Mouse (Mus musculus): ENCODE results near the gene Mknk2. TPM values are rescaled to one million over a fixed set of nuclear protein-coding genes. Genes with fewer than 3 reads are reported as not detected.

The Mknk2 gene
- polyA plus RNA-seq, 1 experiment = 119 TPM

- Histone ChIP-seq H3K36me3 (ENCODE audit: control insufficient read depth, insufficient read depth) (peaks cover 10% of the 10 kb centered on the region), H3K4me3 (no peak overlapping the region), H3K4me2 (ENCODE audit: low read depth) (no peak overlapping the region), H3K79me2 (ENCODE audit: control insufficient read depth, insufficient read depth) (no peaks in the 10 kb centered on the region), H3K27me3 (ENCODE audit: control insufficient read depth, insufficient read depth, insufficient read length) (no peaks in the 10 kb centered on the region), H3ac (ENCODE audit: control insufficient read depth, insufficient read length) (no peak overlapping the region)
- no peak for TF ChIP-seq MAX (IDR thresholded peaks at IDR 0.05; ENCODE audit: low read depth)
- no peak for TF ChIP-seq POLR2A (IDR thresholded peaks at IDR 0.05; ENCODE audit: insufficient read length, low read depth)
These were observed 7.1 kb upstream of the Mknk2 start for GRCm38 (mm10) chr10:80684984-80685383.

GRCm38 (mm10) chr10:80684214-80684613 lies 6.3 kb upstream of the Mknk2 start:
- no peak overlapping the region for H3K4me3 ChIP-seq
- H3K36me3 ChIP-seq (ENCODE audit: control insufficient read depth, insufficient read depth) = peaks cover 10% of the 10 kb centered on the region
- H3K27me3 ChIP-seq (ENCODE audit: control insufficient read depth, insufficient read depth, insufficient read length) = no peaks in the 10 kb centered on the region
- H3K79me2 ChIP-seq (ENCODE audit: control insufficient read depth, insufficient read depth) = no peaks in the 10 kb centered on the region
- no peak overlapping the region for H3ac ChIP-seq (ENCODE audit: control insufficient read depth, insufficient read length)
- no peak overlapping the region for H3K4me2 ChIP-seq (ENCODE audit: low read depth)
- TF ChIP-seq TCF12 (IDR thresholded peaks at IDR 0.05; ENCODE audit: insufficient read depth, poor library complexity, severe bottlenecking) (no peak), USF1 (IDR thresholded peaks at IDR 0.05; ENCODE audit: low read depth) (no peak), POLR2A (IDR thresholded peaks at IDR 0.05; ENCODE audit: insufficient read length, low read depth) (no peak), E2F4 (IDR thresholded peaks at IDR 0.05; ENCODE audit: insufficient read depth) (no peak), SRF (IDR thresholded peaks at IDR 0.05; ENCODE audit: control insufficient read depth, insufficient read length, low read depth) (no peak), MAX (IDR thresholded peaks at IDR 0.05; ENCODE audit: low read depth) (no peak), MYOD1 (IDR thresholded peaks at IDR 0.05; ENCODE audit: control insufficient read depth in 1 of 3, insufficient read length in 2 of 3, low read depth in 2 of 3) (no peak), POLR2AphosphoS2 (IDR thresholded peaks at IDR 0.05; ENCODE audit: insufficient read length, low read depth) (no peak), CEBPB (IDR thresholded peaks at IDR 0.05; ENCODE audit: insufficient read depth, poor library complexity, severe bottlenecking) (no peak), MYOG (IDR thresholded peaks at IDR 0.05; ENCODE audit: control insufficient read depth in 1 of 3, insufficient read depth in 1 of 3, insufficient read length in 2 of 3, low read depth in 2 of 3) (no peak), TCF3 (IDR thresholded peaks at IDR 0.05; ENCODE audit: insufficient read length, low read depth) (no peak), REST (IDR thresholded peaks at IDR 0.05; ENCODE audit: insufficient read depth, insufficient read length) (no peak)

DNA sequence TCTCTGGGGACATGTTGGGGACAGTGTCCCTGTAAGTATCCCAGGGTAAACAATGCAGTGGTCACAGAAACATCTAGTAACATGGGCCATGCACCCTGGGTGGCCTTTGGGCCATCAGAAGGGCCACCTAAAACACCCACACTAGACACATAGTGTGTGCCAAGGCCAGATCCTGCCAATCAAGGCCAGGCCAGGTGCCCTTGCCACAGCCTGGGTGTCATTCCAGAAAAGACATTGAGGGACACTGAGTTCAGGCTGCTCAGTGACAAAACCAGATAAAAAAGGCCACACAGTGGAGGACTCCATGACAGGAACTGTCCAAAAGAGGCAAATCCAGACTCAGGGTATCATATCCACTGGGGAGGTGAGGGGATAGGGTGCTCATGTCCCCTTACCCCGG lies 5.7 kb upstream of the Mknk2 start:
- no peak overlapping the region for H3K4me3 ChIP-seq
- H3K79me2 ChIP-seq (ENCODE audit: control insufficient read depth, insufficient read depth) = no peaks in the 10 kb centered on the region
- no peak overlapping the region for H3K4me2 ChIP-seq (ENCODE audit: low read depth)
- no peak overlapping the region for H3ac ChIP-seq (ENCODE audit: control insufficient read depth, insufficient read length)
- H3K27me3 ChIP-seq (ENCODE audit: control insufficient read depth, insufficient read depth, insufficient read length) = no peaks in the 10 kb centered on the region
- TF ChIP-seq MYOD1 (IDR thresholded peaks at IDR 0.05; ENCODE audit: control insufficient read depth in 1 of 3, insufficient read length in 2 of 3, low read depth in 2 of 3) (no peak), REST (IDR thresholded peaks at IDR 0.05; ENCODE audit: insufficient read depth, insufficient read length) (no peak), E2F4 (IDR thresholded peaks at IDR 0.05; ENCODE audit: insufficient read depth) (no peak), POLR2A (IDR thresholded peaks at IDR 0.05; ENCODE audit: insufficient read length, low read depth) (no peak), MAX (IDR thresholded peaks at IDR 0.05; ENCODE audit: low read depth) (no peak), TCF12 (IDR thresholded peaks at IDR 0.05; ENCODE audit: insufficient read depth, poor library complexity, severe bottlenecking) (no peak), TCF3 (IDR thresholded peaks at IDR 0.05; ENCODE audit: insufficient read length, low read depth) (no peak), USF1 (IDR thresholded peaks at IDR 0.05; ENCODE audit: low read depth) (no peak), POLR2AphosphoS2 (IDR thresholded peaks at IDR 0.05; ENCODE audit: insufficient read length, low read depth) (no peak), CEBPB (IDR thresholded peaks at IDR 0.05; ENCODE audit: insufficient read depth, poor library complexity, severe bottlenecking) (no peak), SRF (IDR thresholded peaks at IDR 0.05; ENCODE audit: control insufficient read depth, insufficient read length, low read depth) (no peak), MYOG (IDR thresholded peaks at IDR 0.05; ENCODE audit: control insufficient read depth in 1 of 3, insufficient read depth in 1 of 3, insufficient read length in 2 of 3, low read depth in 2 of 3) (no peak)
- H3K36me3 ChIP-seq (ENCODE audit: control insufficient read depth, insufficient read depth) = peaks cover 10% of the 10 kb centered on the region

DNA sequence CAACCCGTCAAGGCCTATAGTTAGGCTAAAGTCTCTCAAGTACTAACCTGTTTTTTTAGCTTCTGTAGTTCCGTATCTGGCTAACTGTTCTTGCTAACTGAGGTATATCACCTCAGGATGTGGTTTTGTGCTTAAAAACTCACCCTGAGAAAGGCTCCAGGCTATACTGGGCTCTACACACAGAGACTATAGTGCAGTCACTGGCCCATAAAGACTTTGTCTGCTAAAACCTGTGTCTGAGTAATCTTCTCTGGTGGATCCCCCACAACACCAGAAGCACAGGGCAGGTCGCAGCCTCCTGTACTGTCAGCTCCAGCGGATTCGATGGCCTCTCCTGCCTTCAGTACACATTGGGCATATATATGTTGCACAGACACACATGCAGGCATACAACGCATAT lies 4.1 kb upstream of the Mknk2 start:
- no peak overlapping the region for H3ac ChIP-seq (ENCODE audit: control insufficient read depth, insufficient read length)
- H3K36me3 ChIP-seq (ENCODE audit: control insufficient read depth, insufficient read depth) = peaks cover 10% of the 10 kb centered on the region
- H3K79me2 ChIP-seq (ENCODE audit: control insufficient read depth, insufficient read depth) = no peaks in the 10 kb centered on the region
- no peaks in the 10 kb centered on the region for H3K27me3 ChIP-seq (ENCODE audit: control insufficient read depth, insufficient read depth, insufficient read length)
- TF ChIP-seq MAX (IDR thresholded peaks at IDR 0.05; ENCODE audit: low read depth) (no peak), CEBPB (IDR thresholded peaks at IDR 0.05; ENCODE audit: insufficient read depth, poor library complexity, severe bottlenecking) (no peak), E2F4 (IDR thresholded peaks at IDR 0.05; ENCODE audit: insufficient read depth) (no peak), MYOG (IDR thresholded peaks at IDR 0.05; ENCODE audit: control insufficient read depth in 1 of 3, insufficient read depth in 1 of 3, insufficient read length in 2 of 3, low read depth in 2 of 3) (no peak)
- H3K4me2 ChIP-seq (ENCODE audit: low read depth) = no peak overlapping the region
- H3K4me3 ChIP-seq = no peak overlapping the region

DNA sequence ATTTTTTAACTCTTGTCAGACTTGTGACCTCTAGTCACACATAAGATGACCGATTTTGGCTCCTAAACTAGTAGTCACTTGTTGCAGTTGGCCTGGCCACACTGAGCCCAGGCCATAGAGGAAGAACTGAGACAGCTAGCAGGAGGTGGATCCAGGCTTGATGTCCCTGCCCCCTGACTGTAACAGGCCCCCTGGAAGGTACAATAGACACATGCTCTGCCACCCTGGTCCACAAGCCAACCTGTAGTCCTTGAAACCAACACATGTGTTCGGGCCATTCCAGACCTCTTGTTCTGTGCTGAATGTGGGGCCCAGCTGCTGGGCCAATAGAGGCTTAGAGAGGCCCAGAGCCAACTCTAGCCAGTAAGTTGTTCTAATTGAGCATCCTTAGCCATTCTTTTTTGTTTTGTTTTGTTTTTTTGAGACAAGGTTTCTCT lies 2.4 kb upstream of the Mknk2 start:
- Histone ChIP-seq H3K36me3 (ENCODE audit: control insufficient read depth, insufficient read depth) (peaks cover 10% of the 10 kb centered on the region), H3K4me3 (no peak overlapping the region), H3K27me3 (ENCODE audit: control insufficient read depth, insufficient read depth, insufficient read length) (no peaks in the 10 kb centered on the region), H3K79me2 (ENCODE audit: control insufficient read depth, insufficient read depth) (peaks cover 4% of the 10 kb centered on the region), H3K4me2 (ENCODE audit: low read depth) (no peak overlapping the region), H3ac (ENCODE audit: control insufficient read depth, insufficient read length) (no peak overlapping the region)
- no peak for TF ChIP-seq MAX (IDR thresholded peaks at IDR 0.05; ENCODE audit: low read depth)
- TF ChIP-seq MYOG (IDR thresholded peaks at IDR 0.05; ENCODE audit: control insufficient read depth in 1 of 3, insufficient read depth in 1 of 3, insufficient read length in 2 of 3, low read depth in 2 of 3) = no peak
- no peak for TF ChIP-seq SRF (IDR thresholded peaks at IDR 0.05; ENCODE audit: control insufficient read depth, insufficient read length, low read depth)
- peak; percentile 53 for TF ChIP-seq POLR2AphosphoS2 (IDR thresholded peaks at IDR 0.05; ENCODE audit: insufficient read length, low read depth)
- no peak for TF ChIP-seq E2F4 (IDR thresholded peaks at IDR 0.05; ENCODE audit: insufficient read depth)
- TF ChIP-seq TCF3 (IDR thresholded peaks at IDR 0.05; ENCODE audit: insufficient read length, low read depth) = no peak
